In genomic region chr8:122758597-122758996, GRCm38 (mm10) we compare ENCODE assay signal across 35 mouse cellular contexts.
"Had no signal": no experiment of that assay in that cellular context is flagged by ENCODE, and none has a peak within 500 bp of the region (broad histone marks: within the 10 kb centered on the region; RNA-seq: fewer than 3 reads in every experiment).

No protein-coding gene starts in this region.

- H3K9me3 ChIP-seq: heart, embryonic 10.5 days; heart, embryonic 12.5 days; heart, embryonic 13.5 days; heart, embryonic 15.5 days; hindbrain, embryonic 10.5 days; hindbrain, embryonic 12.5 days; hindbrain, embryonic 13.5 days; hindbrain, embryonic 15.5 days; intestine, embryonic 15.5 days; kidney, embryonic 15.5 days had no signal

- H3K27ac ChIP-seq: heart, embryonic 10.5 days; heart, embryonic 13.5 days; heart, embryonic 15.5 days; hindbrain, embryonic 10.5 days; hindbrain, embryonic 12.5 days; hindbrain, embryonic 13.5 days; hindbrain, embryonic 14.5 days; hindbrain, embryonic 15.5 days; hindbrain, postnatal 0 days; intestine, embryonic 15.5 days; kidney, embryonic 15.5 days; kidney, postnatal 0 days; layer of hippocampus, adult 2 months; left cerebral cortex, adult 2 months had no signal

- H3K9ac ChIP-seq: heart, embryonic 12.5 days; heart, embryonic 13.5 days; heart, embryonic 15.5 days; hindbrain, embryonic 12.5 days; hindbrain, embryonic 13.5 days; hindbrain, embryonic 14.5 days; hindbrain, embryonic 15.5 days; intestine, embryonic 15.5 days; kidney, embryonic 15.5 days had no signal

- H3K4me2 ChIP-seq: heart, embryonic 11.5 days; heart, embryonic 12.5 days; heart, embryonic 13.5 days; heart, embryonic 15.5 days; hindbrain, embryonic 12.5 days; hindbrain, embryonic 13.5 days; hindbrain, embryonic 14.5 days; hindbrain, embryonic 15.5 days; intestine, embryonic 15.5 days; kidney, embryonic 15.5 days had no signal

- H3K4me1 ChIP-seq: intestine, embryonic 15.5 days; kidney, embryonic 15.5 days had no signal

- DNase-seq: heart, postnatal 10 days; heart, postnatal 14 days; heart, postnatal 36 days; heart, postnatal 4 days; kidney, adult 11 months; kidney, adult 18-20 months; kidney, adult 2 months; kidney, adult 8-10 months; kidney, adult 9 months; kidney, postnatal 10 days; kidney, postnatal 14 days; kidney, postnatal 25 days; kidney, postnatal 36 days; kidney, postnatal 4 days; layer of hippocampus, postnatal 36 days had no signal

- H3K36me3 ChIP-seq: heart, embryonic 10.5 days; heart, embryonic 12.5 days; heart, embryonic 13.5 days; heart, embryonic 15.5 days; hindbrain, embryonic 10.5 days; hindbrain, embryonic 12.5 days; hindbrain, embryonic 13.5 days; hindbrain, embryonic 15.5 days; intestine, embryonic 15.5 days; kidney, embryonic 15.5 days had no signal

- H3K4me3 ChIP-seq: heart, embryonic 10.5 days; heart, embryonic 12.5 days; heart, embryonic 13.5 days; heart, embryonic 15.5 days; hindbrain, embryonic 10.5 days; hindbrain, embryonic 12.5 days; hindbrain, embryonic 13.5 days; hindbrain, embryonic 15.5 days; intestine, embryonic 15.5 days; kidney, embryonic 15.5 days; layer of hippocampus, adult 2 months; left cerebral cortex, adult 2 months had no signal

- H3K27me3 ChIP-seq: intestine, embryonic 15.5 days had no signal

- ATAC-seq: hindbrain, embryonic 16.5 days; hindbrain, postnatal 0 days; inflammation-experienced regulatory T-cells, adult 6 months; intestine, embryonic 15.5 days; intestine, embryonic 16.5 days; intestine, postnatal 0 days had no signal
